Mouse (Mus musculus): ENCODE measurements around the gene Akap5.

DNA sequence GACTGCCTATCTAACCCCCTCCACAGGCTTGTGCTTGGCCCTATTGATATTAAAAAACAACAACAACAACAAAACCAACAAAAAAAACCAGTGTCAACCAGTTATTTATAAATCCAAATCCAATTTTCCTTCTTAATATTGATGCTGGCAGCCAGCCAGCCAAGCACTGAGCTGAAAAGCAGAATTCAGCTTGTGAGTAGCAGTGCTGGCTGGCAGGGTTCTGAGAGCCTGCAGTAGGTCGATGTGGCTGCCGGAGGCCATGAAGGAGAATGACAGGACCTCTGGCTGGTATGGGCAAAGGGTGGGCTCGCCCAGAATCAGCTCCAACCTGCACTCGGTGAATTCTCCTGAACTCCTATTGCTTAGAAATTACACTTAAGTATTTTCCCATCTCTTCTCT is 20.5 kb upstream of the Akap5 start:
- TF ChIP-seq EP300 (IDR thresholded peaks at IDR 0.05; ENCODE audit: low read depth) (no peak), CTCF (IDR thresholded peaks at IDR 0.05; ENCODE audit: low read depth) (no peak)
